7 mouse cellular contexts compared by ENCODE assay signal in genomic region chr5:73254660-73255059, GRCm38 (mm10). TPM values are rescaled to one million over a fixed set of nuclear protein-coding genes. Genes with fewer than 3 reads are reported as not detected.
DNase-seq lines count a peak whose midpoint lies in the region; ATAC-seq lines count a peak whose summit lies in the region.

No protein-coding gene starts in this region.

- H3K4me2 ChIP-seq in embryonic facial prominence, embryonic 14.5 days (ENCODE audit: low read depth, low read length): peak overlapping the region; percentile 81
- H3K4me2 ChIP-seq in kidney, embryonic 15.5 days: peak overlapping the region; percentile 70

- H3K9ac ChIP-seq in embryonic facial prominence, embryonic 14.5 days (ENCODE audit: low read depth, low read length): peak overlapping the region; percentile 91; the same call in 1 of the 2 replicates
- H3K9ac ChIP-seq in kidney, embryonic 15.5 days: peak overlapping the region; percentile 95; the same call in 1 of the 2 replicates

- H3K36me3 ChIP-seq in embryonic facial prominence, embryonic 14.5 days (ENCODE audit: control insufficient read depth, insufficient read depth, low read length): no peaks in the 10 kb centered on the region
- no peaks in the 10 kb centered on the region; the same call in 1 of the 2 replicates for H3K36me3 ChIP-seq in kidney, embryonic 15.5 days

- no peak for ATAC-seq in embryonic facial prominence, embryonic 14.5 days (ENCODE audit: low read depth)
- no peak for ATAC-seq in kidney, embryonic 15.5 days (replicated peaks; ENCODE audit: low FRiP score)

- no peaks in the 10 kb centered on the region for H3K27me3 ChIP-seq in embryonic facial prominence, embryonic 14.5 days (replicated peaks; ENCODE audit: control insufficient read depth, insufficient read depth, low read length)
- no peaks in the 10 kb centered on the region for H3K27me3 ChIP-seq in kidney, embryonic 15.5 days

- DNase-seq in thymus, postnatal 0 days (ENCODE audit: low spot score): peak; percentile 59
- no peak for DNase-seq in thymus, postnatal 4 days
- DNase-seq in embryonic facial prominence, embryonic 14.5 days (ENCODE audit: low spot score): peak; percentile 75
- DNase-seq in naive thymus-derived CD4-positive, alpha-beta T cell, adult 2 months (ENCODE audit: low read depth): peak; percentile 62
- no peak for DNase-seq in layer of hippocampus, adult 11-12 months (ENCODE audit: low spot score)
- DNase-seq in testis, postnatal 14 days (ENCODE audit: low spot score): no peak

- H3K27ac ChIP-seq in embryonic facial prominence, embryonic 14.5 days (replicated peaks; ENCODE audit: low read depth, low read length): peak overlapping the region; percentile 95; the same call in 1 of the 2 replicates
- H3K27ac ChIP-seq in kidney, embryonic 15.5 days: peak overlapping the region; percentile 98

- H3K4me3 ChIP-seq in embryonic facial prominence, embryonic 14.5 days (ENCODE audit: low read depth, low read length): peak overlapping the region; percentile 97
- peak overlapping the region; percentile 98 for H3K4me3 ChIP-seq in kidney, embryonic 15.5 days (replicated peaks)

- peaks cover 5% of the 10 kb centered on the region; the same call in 1 of the 2 replicates for H3K4me1 ChIP-seq in embryonic facial prominence, embryonic 14.5 days (ENCODE audit: control insufficient read depth, insufficient read depth, low read length)
- peaks cover 24% of the 10 kb centered on the region for H3K4me1 ChIP-seq in kidney, embryonic 15.5 days

- 33% methylated on average over 5 of the region's 5 CpGs for WGBS in embryonic facial prominence, embryonic 14.5 days
- WGBS in kidney, embryonic 15.5 days: 15% methylated on average over 5 of the region's 5 CpGs

- no peaks in the 10 kb centered on the region for H3K9me3 ChIP-seq in embryonic facial prominence, embryonic 14.5 days (ENCODE audit: control insufficient read depth, low read length)
- no peaks in the 10 kb centered on the region for H3K9me3 ChIP-seq in kidney, embryonic 15.5 days (replicated peaks)

RNA-seq across cellular contexts. Expression of gene Fryl, which starts 1.8 kb away (rescaled TPM):
- polyA plus RNA-seq in thymus, postnatal 0 days (2015; fragmentation: Nextera tagmentation; extraction: Ambion mirVana): 46.9 and 63.2 TPM in 2 replicates
- 24.8 and 26.8 TPM in 2 replicates for polyA plus RNA-seq in embryonic facial prominence, embryonic 14.5 days (2014; fragmentation: Nextera tagmentation; extraction: Ambion mirVana)
- polyA plus RNA-seq in kidney, embryonic 15.5 days (2015; fragmentation: Nextera tagmentation; extraction: Ambion mirVana): 34.4 and 34.8 TPM in 2 replicates

RNA-seq across cellular contexts. Expression of gene Ociad1, which starts 37.9 kb away (rescaled TPM):
- polyA plus RNA-seq in thymus, postnatal 0 days (2015; fragmentation: Nextera tagmentation; extraction: Ambion mirVana): 216 and 233 TPM in 2 replicates
- polyA plus RNA-seq in embryonic facial prominence, embryonic 14.5 days (2014; fragmentation: Nextera tagmentation; extraction: Ambion mirVana): 143 and 145 TPM in 2 replicates
- polyA plus RNA-seq in kidney, embryonic 15.5 days (2015; fragmentation: Nextera tagmentation; extraction: Ambion mirVana): 237 and 247 TPM in 2 replicates

Comparison
In these comparisons a context has a peak if more than half of its experiments do, and no peak if none do; other contexts are left out.
1. DNase-seq: peak in thymus, postnatal 0 days (single experiment), embryonic facial prominence, embryonic 14.5 days (single experiment) and naive thymus-derived CD4-positive, alpha-beta T cell, adult 2 months (single experiment); none in thymus, postnatal 4 days (single experiment), layer of hippocampus, adult 11-12 months (single experiment) and testis, postnatal 14 days (single experiment).